Mouse (Mus musculus) MEL-GATA-1-ER (cell line): ENCODE results near the gene Rapgef4.
A peak's percentile ranks its signal among the peaks of the same experiment; 100 is the strongest.

ENCODE experiments used
- DNase-seq: peaks from one replicate; pipeline ENCODE4 v3.0.0-alpha.2; 2012; ENCODE audit warnings: low read depth; ENCODE audit errors: extremely low read depth

Rapgef4 gene

GRCm38 (mm10) chr2:72026506-72026905 is 45.5 kb downstream of the Rapgef4 start:
- no peak for DNase-seq

DNA sequence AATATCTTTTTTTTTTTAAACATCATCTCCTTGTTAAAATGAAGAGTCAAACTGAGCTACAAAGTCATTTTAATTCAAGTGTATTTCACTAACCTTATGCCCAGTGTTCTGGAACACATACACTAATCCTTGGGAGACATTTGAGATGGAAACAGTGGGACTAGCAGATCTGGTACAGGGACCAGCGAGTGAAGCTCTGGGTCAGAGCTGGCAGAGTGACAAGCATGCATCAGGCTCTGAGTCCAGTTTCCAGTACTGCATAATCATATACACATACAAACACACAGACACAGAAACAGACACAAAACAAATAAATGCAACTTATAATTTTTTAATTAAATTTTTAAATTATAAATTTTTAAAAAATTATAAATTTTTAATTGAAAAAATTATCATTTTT is 48.0 kb downstream of the Rapgef4 start:
- no peak for DNase-seq

- no peak for DNase-seq
Measured at GRCm38 (mm10) chr2:72029586-72030144, 48.6 kb downstream of the Rapgef4 start.

GRCm38 (mm10) chr2:72031717-72032116 is 50.7 kb downstream of the Rapgef4 start:
- DNase-seq, result no peak

DNA sequence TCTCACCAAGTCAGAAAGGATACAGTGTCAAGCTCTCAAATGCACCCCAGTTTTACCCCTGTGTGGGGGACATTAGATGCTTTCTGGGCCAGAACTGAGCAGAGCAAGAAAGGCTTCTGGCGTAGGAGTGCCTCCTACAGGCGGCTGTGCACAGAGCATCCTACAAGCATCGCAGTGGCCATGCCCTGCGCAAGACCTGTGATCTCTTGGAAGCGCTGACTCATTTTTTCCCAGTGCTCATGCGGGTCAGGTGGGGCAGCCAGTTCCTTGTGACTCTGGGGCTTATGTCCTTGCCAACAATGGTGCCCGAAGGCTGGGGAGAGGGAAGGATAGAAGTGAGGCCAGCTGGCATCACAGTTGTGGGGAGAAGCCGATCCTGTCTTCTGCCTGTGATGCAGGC is 54.6 kb downstream of the Rapgef4 start:
- DNase-seq, result peak; percentile 12

DNA sequence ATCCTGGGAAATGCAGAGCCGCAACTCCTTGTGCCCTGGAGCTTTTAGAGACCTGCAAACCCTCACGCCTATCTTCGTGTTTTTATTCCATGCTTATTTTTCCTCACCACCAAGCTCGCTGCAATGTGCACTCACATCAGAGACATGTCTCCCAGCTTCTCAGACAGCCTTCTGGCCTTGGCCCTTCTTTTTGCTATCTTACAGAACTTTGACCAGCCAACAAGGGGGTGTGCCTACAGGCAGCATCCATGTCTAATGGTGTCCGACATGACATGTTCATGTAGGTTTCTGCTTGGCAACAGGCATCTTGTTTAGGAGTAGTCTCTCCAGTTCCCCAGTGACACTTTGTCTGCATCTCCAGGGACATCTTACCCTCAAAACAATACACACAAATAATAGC is 56.3 kb downstream of the Rapgef4 start:
- DNase-seq, result no peak

DNA sequence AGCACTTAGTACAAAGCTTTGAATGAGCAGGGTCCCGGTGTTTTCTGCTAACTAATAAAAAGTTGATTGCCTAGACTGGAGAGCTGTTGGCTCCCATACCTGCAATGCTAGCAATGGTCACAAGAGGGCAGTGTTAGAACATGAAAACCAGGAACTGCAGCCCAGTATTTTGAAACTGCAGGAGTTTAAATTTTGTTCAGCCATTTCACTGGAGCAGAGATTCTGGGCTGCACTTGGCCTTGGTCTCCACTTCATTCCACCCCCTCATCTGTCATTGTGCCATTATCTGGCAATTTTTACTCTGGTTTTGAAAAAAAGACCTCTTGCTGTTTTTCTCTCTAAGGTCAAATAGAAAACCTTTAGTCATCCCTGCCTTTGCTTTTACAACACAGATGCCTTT is 57.2 kb downstream of the Rapgef4 start:
- DNase-seq, result peak; percentile 50

DNA sequence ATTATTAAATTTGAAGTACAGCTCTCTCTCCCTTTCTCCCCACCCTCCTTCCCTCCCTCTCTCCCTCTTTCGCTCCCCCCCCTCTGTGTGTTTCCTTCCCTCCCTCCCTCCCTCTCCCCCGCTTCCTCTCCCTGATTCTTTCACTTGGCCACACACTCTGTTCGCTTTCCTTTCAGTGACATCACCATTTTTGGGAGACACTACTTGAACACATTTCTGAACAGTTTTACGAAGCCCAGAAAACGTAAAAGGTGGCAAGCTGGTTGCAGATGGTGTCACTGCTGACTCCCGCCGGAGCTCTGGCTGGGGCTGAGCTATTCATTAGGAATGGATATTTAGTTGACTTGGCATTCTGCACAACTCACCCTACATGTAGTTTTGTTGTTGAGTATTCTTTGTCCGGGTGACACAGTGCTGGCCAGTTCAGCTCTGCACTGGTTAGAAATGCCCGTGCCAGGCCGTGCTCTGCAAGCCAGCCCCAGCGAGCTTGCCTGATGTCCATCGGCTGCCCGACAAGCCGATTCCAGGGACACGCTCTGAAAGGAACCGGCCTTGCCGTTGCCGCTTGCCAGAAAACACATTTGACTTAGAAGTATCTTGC is 57.7 kb downstream of the Rapgef4 start:
- DNase-seq, result no peak

GRCm38 (mm10) chr2:72039522-72040045 is 58.5 kb downstream of the Rapgef4 start:
- no peak for DNase-seq

- no peak for DNase-seq
Measured at GRCm38 (mm10) chr2:72041087-72041486, 60.0 kb downstream of the Rapgef4 start.

GRCm38 (mm10) chr2:72042093-72042492 is 61.1 kb downstream of the Rapgef4 start:
- DNase-seq, result no peak

- no peak for DNase-seq
Measured at GRCm38 (mm10) chr2:72044191-72044590, 63.2 kb downstream of the Rapgef4 start.

GRCm38 (mm10) chr2:72045024-72045423 is 64.0 kb downstream of the Rapgef4 start:
- DNase-seq, result no peak

DNA sequence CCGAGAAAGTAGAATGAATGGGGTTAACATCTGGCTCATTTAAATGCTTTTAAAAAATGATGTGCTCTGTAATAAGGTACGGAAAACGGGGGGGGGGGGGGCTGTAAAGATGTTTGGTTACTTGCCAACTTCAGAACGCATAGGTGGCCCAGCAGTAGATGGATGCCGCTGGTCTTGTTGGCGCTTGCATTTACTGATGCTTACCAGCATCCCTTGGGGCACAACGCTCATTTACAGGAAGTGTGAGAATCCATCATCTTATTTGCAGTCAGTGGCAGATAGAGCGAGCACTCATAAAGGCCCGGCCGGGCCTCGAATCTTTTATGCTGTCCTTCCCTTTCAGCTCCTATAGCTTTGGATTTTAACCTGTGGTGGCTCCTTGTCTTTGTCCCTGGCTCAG is 64.6 kb downstream of the Rapgef4 start:
- no peak for DNase-seq

- no peak for DNase-seq
Measured at GRCm38 (mm10) chr2:72050451-72050850, 69.4 kb downstream of the Rapgef4 start.

DNA sequence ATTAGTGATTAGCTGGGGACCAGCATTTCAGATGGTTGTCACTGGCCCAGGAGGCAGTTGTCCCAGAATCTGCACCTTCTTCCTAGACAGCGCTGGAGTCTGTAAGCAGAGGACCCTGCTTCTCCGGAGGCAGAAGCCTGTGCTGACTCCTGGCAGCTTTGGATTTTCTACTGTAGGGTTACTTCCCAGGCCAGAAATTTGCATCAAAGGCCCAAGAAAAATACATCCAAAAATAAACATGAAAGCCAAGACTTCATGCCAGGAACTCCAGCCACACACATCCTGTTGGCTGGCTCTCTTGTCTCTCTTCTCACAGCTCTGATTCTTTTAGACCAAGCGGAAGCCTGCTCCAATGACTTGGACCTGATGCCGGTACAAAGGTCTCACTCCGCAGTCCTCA is 73.2 kb downstream of the Rapgef4 start:
- DNase-seq, result no peak

- DNase-seq, result no peak
Measured at GRCm38 (mm10) chr2:72054736-72055135, 73.7 kb downstream of the Rapgef4 start.

GRCm38 (mm10) chr2:72055476-72055875 is 74.4 kb downstream of the Rapgef4 start:
- DNase-seq, result no peak

GRCm38 (mm10) chr2:72056081-72056874 is 75.2 kb downstream of the Rapgef4 start:
- DNase-seq, result no peak

- DNase-seq, result no peak
Measured at GRCm38 (mm10) chr2:72062931-72063330, 81.9 kb downstream of the Rapgef4 start.

DNA sequence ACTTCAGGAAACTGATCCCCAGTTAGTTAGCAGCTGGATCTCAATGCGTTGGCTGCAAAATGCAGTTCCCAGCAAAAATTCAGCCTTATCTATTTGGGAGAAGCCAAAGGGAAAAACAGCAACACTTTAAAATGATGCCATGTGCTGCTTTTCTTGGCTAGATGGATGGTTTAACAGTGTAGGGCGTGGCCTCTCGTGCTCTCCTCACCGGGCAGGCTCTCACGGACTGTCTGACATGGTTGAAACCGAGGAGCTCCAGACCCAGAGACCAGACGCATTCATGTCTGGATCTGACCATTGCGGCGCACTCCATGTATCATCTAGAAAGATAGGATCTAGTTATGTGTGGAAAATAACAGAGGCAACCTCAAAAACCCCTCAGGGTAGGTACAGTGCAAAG is 87.5 kb downstream of the Rapgef4 start:
- DNase-seq, result no peak

DNA sequence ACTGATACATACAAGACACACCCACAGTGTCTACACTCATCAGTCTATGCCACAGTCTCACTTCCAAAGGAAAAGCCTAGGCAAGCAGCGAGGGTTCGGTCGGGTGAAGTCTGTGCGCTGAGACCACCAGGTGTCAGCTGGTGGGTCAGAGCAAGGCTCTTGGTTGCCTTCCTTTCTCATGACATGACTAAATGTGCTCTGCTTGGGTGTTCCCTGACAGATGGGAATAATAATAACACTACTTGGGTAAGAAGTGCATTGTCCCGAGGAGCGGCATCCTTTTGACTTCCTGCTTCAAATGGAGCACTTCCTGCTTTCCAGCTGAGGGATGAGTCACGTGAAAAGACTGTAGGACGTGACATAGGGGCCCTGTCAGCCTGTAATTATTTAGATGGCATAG is 89.0 kb downstream of the Rapgef4 start:
- no peak for DNase-seq

- peak; percentile 7 for DNase-seq
Measured at GRCm38 (mm10) chr2:72073121-72073520, 92.1 kb downstream of the Rapgef4 start.
